Mouse (Mus musculus) lung, adult 2 months (tissue): ENCODE measurements around the gene Smarcc1.
A peak's percentile ranks its signal among the peaks of the same experiment; 100 is the strongest.

ENCODE experiments used
- CTCF ChIP-seq: fragments of 200-500 bp; IDR thresholded peaks from 2 replicates; pipeline ENCODE4 v1.5.1; 2011; ENCODE audit warnings: mild to moderate bottlenecking, low read length, control low read depth; ENCODE audit not compliant: insufficient read depth
- POLR2A ChIP-seq: fragments of 200-500 bp; IDR thresholded peaks from 2 replicates; pipeline ENCODE4 v1.6.1; 2011; ENCODE audit warnings: low read depth, mild to moderate bottlenecking, control low read depth, low read length, borderline replicate concordance; ENCODE audit errors: extremely low read depth

GRCm38 (mm10) chr9:110071843-110072242 is 45.7 kb upstream of the Smarcc1 start:
- TF ChIP-seq POLR2A (no peak), CTCF (peak; percentile 90)
